Mouse (Mus musculus) liver, postnatal 0 days (tissue): ENCODE measurements at regions not wholly inside any gene's neighbourhood (a gene's known extent, or its start where the extent isn't known, plus 50 kb on each side); places are given as distances from the start of the nearest gene placed in this dataset.

ENCODE experiments used
- CTCF ChIP-seq: sonication (generic); IDR thresholded peaks from 2 replicates; pipeline ENCODE4 v1.5.1; 2016; ENCODE audit warnings: antibody characterized with exemption, low read depth
- EP300 ChIP-seq: IDR thresholded peaks from 2 replicates; pipeline ENCODE4 v1.6.1; 2016; ENCODE audit warnings: antibody characterized with exemption, low read depth, mild to moderate bottlenecking

DNA sequence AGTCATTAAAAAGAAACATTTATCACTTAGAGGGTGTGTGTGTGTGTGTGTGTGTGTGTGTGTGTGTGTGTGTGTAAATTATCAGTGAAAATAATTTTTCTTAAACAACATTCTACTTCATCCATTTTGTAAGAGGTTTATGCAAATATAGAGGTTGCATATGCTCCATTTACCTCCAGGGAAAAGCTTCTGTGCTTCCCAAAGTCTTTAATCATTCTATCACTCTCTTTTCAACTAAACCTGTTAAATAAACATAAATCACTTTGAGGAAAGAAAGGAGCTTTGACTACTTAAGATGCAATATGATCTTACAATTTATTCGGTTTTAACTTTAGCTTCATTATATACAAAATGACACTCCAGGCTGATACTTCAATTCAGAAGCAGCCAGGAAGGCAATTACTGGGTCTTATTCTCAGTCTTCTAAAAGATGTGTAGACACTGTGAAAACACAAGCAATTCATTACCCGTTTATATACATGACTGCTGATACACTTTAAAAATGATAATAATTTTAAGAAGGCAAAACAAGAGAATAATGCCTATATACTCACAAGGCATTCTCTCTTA, 139.3 kb upstream of the Fam174a start:
- TF ChIP-seq CTCF (no peak), EP300 (no peak)
